Mouse (Mus musculus) stomach, embryonic 16.5 days (tissue): ENCODE data around the gene Bcas2. TPM values are rescaled to one million over a fixed set of nuclear protein-coding genes. Genes with fewer than 3 reads are reported as not detected.
"Not testable (repeated sequence)": the region's sequence is repeated elsewhere in the genome, so short reads cannot be mapped to it uniquely, and the experiment has no call there.

Experiments used
- ATAC-seq: fragments of 200-750 bp; cut with Nextera tagmentation; 2 replicates; pipeline ENCODE4 v1.8.0; 2017; ENCODE audit warnings: moderate number of reproducible peaks, moderate TSS enrichment; ENCODE audit not compliant: insufficient read depth, low FRiP score
- H3K27ac ChIP-seq: fragments of 300-500 bp; sonication (generic); 2 replicates; pipeline ENCODE4 v1.5.1; 2014; ENCODE audit warnings: low read length
- H3K27me3 ChIP-seq: fragments of 300-500 bp; sonication (generic); 2 replicates; pipeline ENCODE4 v1.6.1; 2014; ENCODE audit warnings: low read length, control low read depth, mixed read lengths; ENCODE audit not compliant: control insufficient read depth, insufficient read depth
- H3K36me3 ChIP-seq: fragments of 300-500 bp; sonication (generic); 2 replicates; pipeline ENCODE4 v1.6.1; 2014; ENCODE audit warnings: low read length; ENCODE audit not compliant: control insufficient read depth, insufficient read depth
- H3K4me1 ChIP-seq: fragments of 300-500 bp; sonication (generic); 2 replicates; pipeline ENCODE4 v1.6.1; 2014; ENCODE audit warnings: low read length, control low read depth, mixed read lengths; ENCODE audit not compliant: control insufficient read depth, insufficient read depth
- H3K4me2 ChIP-seq: fragments of 300-500 bp; sonication (generic); 2 replicates; pipeline ENCODE4 v1.6.1; 2014; ENCODE audit warnings: low read depth, low read length, mixed read lengths
- H3K4me3 ChIP-seq: fragments of 300-500 bp; sonication (generic); replicated peaks from 2 replicates; pipeline ENCODE4 v1.5.1; 2014; ENCODE audit warnings: mild to moderate bottlenecking, low read length
- H3K9ac ChIP-seq: fragments of 300-500 bp; sonication (generic); 2 replicates; pipeline ENCODE4 v1.6.1; 2014; ENCODE audit warnings: low read length
- H3K9me3 ChIP-seq: fragments of 300-500 bp; sonication (generic); replicated peaks from 2 replicates; pipeline ENCODE4 v1.6.1; 2016; ENCODE audit warnings: low read length, control low read depth; ENCODE audit not compliant: control insufficient read depth
- WGBS: fragments of 180-500 bp; shearing (Covaris S2); extraction: QIAGEN DNeasy Blood & Tissue Kit; methylation state at CpG from one replicate; pipeline ENCODE4 v1.1.7; 2014; 5-methylcytosine and 5-hydroxymethylcytosine counted together
- polyA plus RNA-seq: library from polyadenylated mRNA; unstranded; fragments of >200 nt; fragmentation: Nextera tagmentation; extraction: Ambion mirVana; gene quantifications from 2 replicates; pipeline ENCODE4 v1.2.1, GENCODE M21; 2015

The Bcas2 gene
- polyA plus RNA-seq, 1 experiment from 2014 or later: 186 TPM

GRCm38 (mm10) chr3:103215399-103215798 lies 43.9 kb downstream of the Bcas2 start:
- H3K4me3 ChIP-seq, ATAC-seq, H3K9ac ChIP-seq, H3K9me3 ChIP-seq, H3K27me3 ChIP-seq, H3K4me1 ChIP-seq, H3K4me2 ChIP-seq, H3K27ac ChIP-seq, H3K36me3 ChIP-seq: not testable (repeated sequence)
- WGBS: 82% methylated on average over 8 of the region's 8 CpGs

- Histone ChIP-seq H3K9ac (no peak overlapping the region), H3K4me3 (no peak overlapping the region), H3K9me3 (no peaks in the 10 kb centered on the region), H3K4me2 (no peak overlapping the region), H3K4me1 (no peaks in the 10 kb centered on the region), H3K27ac (no peak overlapping the region), H3K36me3 (no peaks in the 10 kb centered on the region), H3K27me3 (no peaks in the 10 kb centered on the region)
- no peak for ATAC-seq
- WGBS: 55% methylated on average over 2 of the region's 2 CpGs
Measured at GRCm38 (mm10) chr3:103221435-103221834, 50.0 kb downstream of the Bcas2 start.

GRCm38 (mm10) chr3:103223752-103224151 lies 52.3 kb downstream of the Bcas2 start:
- 0 out of 2 replicates have a peak, but pooled peaks cover 7% of the 10 kb centered on the region for H3K9me3 ChIP-seq
- no peaks in the 10 kb centered on the region for H3K27me3 ChIP-seq
- no peak overlapping the region for H3K27ac ChIP-seq
- no peak overlapping the region for H3K4me2 ChIP-seq
- 70% methylated on average over 4 of the region's 4 CpGs for WGBS
- H3K4me3 ChIP-seq: no peak overlapping the region
- no peak for ATAC-seq
- H3K4me1 ChIP-seq: no peaks in the 10 kb centered on the region
- no peaks in the 10 kb centered on the region for H3K36me3 ChIP-seq
- H3K9ac ChIP-seq: no peak overlapping the region

- Histone ChIP-seq H3K4me3 (no peak overlapping the region), H3K9ac (no peak overlapping the region), H3K4me1 (no peaks in the 10 kb centered on the region), H3K4me2 (no peak overlapping the region), H3K36me3 (no peaks in the 10 kb centered on the region), H3K27ac (no peak overlapping the region), H3K27me3 (no peaks in the 10 kb centered on the region), H3K9me3 (0 out of 2 replicates have a peak, but pooled peaks cover 7% of the 10 kb centered on the region)
- ATAC-seq: no peak
- 78% methylated on average over 12 of the region's 12 CpGs for WGBS
Measured at GRCm38 (mm10) chr3:103224231-103224765, 52.8 kb downstream of the Bcas2 start.

- H3K4me1 ChIP-seq: no peaks in the 10 kb centered on the region
- no peak for ATAC-seq
- H3K4me2 ChIP-seq: no peak overlapping the region
- no peaks in the 10 kb centered on the region for H3K36me3 ChIP-seq
- H3K9me3 ChIP-seq: 0 out of 2 replicates have a peak, but pooled peaks cover 7% of the 10 kb centered on the region
- no peak overlapping the region for H3K4me3 ChIP-seq
- no peak overlapping the region for H3K27ac ChIP-seq
- H3K27me3 ChIP-seq: no peaks in the 10 kb centered on the region
- WGBS: 91% methylated on average over 1 of the region's 1 CpGs
- no peak overlapping the region for H3K9ac ChIP-seq
Measured at GRCm38 (mm10) chr3:103227729-103228128, 56.3 kb downstream of the Bcas2 start.

Other genes starting within 250 kb of the Bcas2 start
- not detected in 2 replicates for gene Sycp1, start 235.6 kb upstream of the Bcas2 start, polyA plus RNA-seq
- gene Nr1h5, start 207.5 kb upstream of the Bcas2 start, polyA plus RNA-seq: 0.10 TPM in 2 replicates
- 43.3 and 56.9 TPM in 2 replicates for gene Sike1, start 175.9 kb upstream of the Bcas2 start, polyA plus RNA-seq
- 312 and 315 TPM in 2 replicates for gene Csde1, start 151.2 kb upstream of the Bcas2 start, polyA plus RNA-seq
- gene Nras, start 113.4 kb upstream of the Bcas2 start, polyA plus RNA-seq: 86.3 and 86.9 TPM in 2 replicates
- gene Ampd1, start 97.6 kb upstream of the Bcas2 start, polyA plus RNA-seq: 0.27 and 8.9 TPM in 2 replicates
- 9.9 and 11.0 TPM in 2 replicates for gene Dennd2c, start 69.1 kb upstream of the Bcas2 start, polyA plus RNA-seq
- gene Trim33, start 107.6 kb downstream of the Bcas2 start, polyA plus RNA-seq: 15.9 and 20.7 TPM in 2 replicates